10 mouse cellular contexts compared by ENCODE assay signal in genomic region chr6:82073011-82073410, GRCm38 (mm10). TPM values are rescaled to one million over a fixed set of nuclear protein-coding genes. Genes with fewer than 3 reads are reported as not detected.
DNase-seq lines count a peak whose midpoint lies in the region; ATAC-seq and TF ChIP-seq lines count a peak whose summit lies in the region.
"Had no signal": no experiment of that assay in that cellular context is flagged by ENCODE, and none has a peak within 500 bp of the region (broad histone marks: within the 10 kb centered on the region; RNA-seq: fewer than 3 reads in every experiment).

No protein-coding gene starts in this region.

- no peaks in the 10 kb centered on the region for H3K4me1 ChIP-seq in lung, postnatal 0 days (ENCODE audit: insufficient read depth, low read depth, low read length)
- no peaks in the 10 kb centered on the region for H3K4me1 ChIP-seq in cortical plate, adult 2 months (ENCODE audit: control insufficient read depth, insufficient read depth, low read length)
- no peaks in the 10 kb centered on the region for H3K4me1 ChIP-seq in stomach, embryonic 16.5 days (ENCODE audit: control insufficient read depth, insufficient read depth, low read length)
- peaks cover 2% of the 10 kb centered on the region; the same call in 1 of the 2 replicates for H3K4me1 ChIP-seq in midbrain, embryonic 16.5 days (ENCODE audit: control insufficient read depth, insufficient read depth, low read length)
- H3K4me1 ChIP-seq: forebrain, embryonic 12.5 days; limb, embryonic 12.5 days had no signal

- no peak overlapping the region for H3K9ac ChIP-seq in lung, postnatal 0 days (replicated peaks; ENCODE audit: low read depth)
- no peak overlapping the region for H3K9ac ChIP-seq in stomach, embryonic 16.5 days (ENCODE audit: low read length)
- no peak overlapping the region for H3K9ac ChIP-seq in midbrain, embryonic 16.5 days (ENCODE audit: low read depth, low read length)
- H3K9ac ChIP-seq: forebrain, embryonic 12.5 days; limb, embryonic 12.5 days had no signal

- H3K27ac ChIP-seq in lung, postnatal 0 days (ENCODE audit: low read length): no peak overlapping the region
- H3K27ac ChIP-seq in cortical plate, adult 2 months (ENCODE audit: insufficient read depth, low read length): peak overlapping the region; percentile 47; the same call in 1 of the 2 replicates
- H3K27ac ChIP-seq in stomach, embryonic 16.5 days (ENCODE audit: low read length): no peak overlapping the region
- no peak overlapping the region for H3K27ac ChIP-seq in midbrain, embryonic 16.5 days (ENCODE audit: low read length)
- H3K27ac ChIP-seq: forebrain, embryonic 12.5 days; limb, embryonic 12.5 days had no signal

- H3K27me3 ChIP-seq in lung, postnatal 0 days (replicated peaks; ENCODE audit: insufficient read depth, low read length): no peaks in the 10 kb centered on the region
- H3K27me3 ChIP-seq in stomach, embryonic 16.5 days (ENCODE audit: control insufficient read depth, insufficient read depth, low read length): no peaks in the 10 kb centered on the region
- H3K27me3 ChIP-seq in midbrain, embryonic 16.5 days (ENCODE audit: control insufficient read depth, insufficient read depth, low read depth, low read length): no peaks in the 10 kb centered on the region; the same call in 1 of the 2 replicates
- H3K27me3 ChIP-seq: forebrain, embryonic 12.5 days; limb, embryonic 12.5 days had no signal

- no peaks in the 10 kb centered on the region for H3K9me3 ChIP-seq in lung, postnatal 0 days (ENCODE audit: low read length)
- H3K9me3 ChIP-seq in stomach, embryonic 16.5 days (replicated peaks; ENCODE audit: control insufficient read depth, low read length): no peaks in the 10 kb centered on the region; the same call in 1 of the 2 replicates
- H3K9me3 ChIP-seq in midbrain, embryonic 16.5 days (replicated peaks; ENCODE audit: control insufficient read depth, low read length, poor library complexity, severe bottlenecking): no peaks in the 10 kb centered on the region
- H3K9me3 ChIP-seq: forebrain, embryonic 12.5 days; limb, embryonic 12.5 days had no signal

- ATAC-seq in lung, postnatal 0 days: no peak
- ATAC-seq in stomach, embryonic 16.5 days (ENCODE audit: insufficient read depth, low FRiP score): peak; percentile 69
- no peak for ATAC-seq in midbrain, embryonic 16.5 days

- 83% methylated on average over 2 of the region's 2 CpGs for WGBS in lung, postnatal 0 days
- WGBS in stomach, embryonic 16.5 days: 79% methylated on average over 2 of the region's 2 CpGs
- WGBS in midbrain, embryonic 16.5 days: 93% methylated on average over 2 of the region's 2 CpGs

- TF ChIP-seq POLR2A in cortical plate, adult 2 months (IDR thresholded peaks at IDR 0.05; ENCODE audit: extremely low read depth, insufficient read depth, low read length): no peak

- peak; percentile 51 for DNase-seq in lung, postnatal 14 days
- DNase-seq in lung, postnatal 0 days (ENCODE audit: low spot score): no peak
- DNase-seq in layer of hippocampus, postnatal 14 days (ENCODE audit: low spot score in 2 of 2): peak; percentile 14 to 65
- no peak for DNase-seq in thymus, postnatal 36 days
- DNase-seq in urinary bladder, adult 18-20 months (ENCODE audit: low spot score in 2 of 2): no peak

- no peaks in the 10 kb centered on the region for H3K36me3 ChIP-seq in lung, postnatal 0 days (ENCODE audit: insufficient read depth, low read length)
- peaks cover 4% of the 10 kb centered on the region; the same call in 1 of the 2 replicates for H3K36me3 ChIP-seq in stomach, embryonic 16.5 days (ENCODE audit: control insufficient read depth, insufficient read depth, low read length)
- no peaks in the 10 kb centered on the region for H3K36me3 ChIP-seq in midbrain, embryonic 16.5 days (ENCODE audit: control insufficient read depth, insufficient read depth, low read length)
- H3K36me3 ChIP-seq: forebrain, embryonic 12.5 days had no signal

- no peak for TF ChIP-seq EP300 in lung, postnatal 0 days (IDR thresholded peaks at IDR 0.05)

- no peak overlapping the region for H3K4me2 ChIP-seq in lung, postnatal 0 days (replicated peaks; ENCODE audit: low read depth, low read length)
- no peak overlapping the region for H3K4me2 ChIP-seq in stomach, embryonic 16.5 days (ENCODE audit: low read depth, low read length)
- no peak overlapping the region for H3K4me2 ChIP-seq in midbrain, embryonic 16.5 days (ENCODE audit: low read length)
- H3K4me2 ChIP-seq: forebrain, embryonic 12.5 days; limb, embryonic 12.5 days had no signal

- H3K4me3 ChIP-seq in lung, postnatal 0 days (ENCODE audit: low read depth, low read length): no peak overlapping the region
- H3K4me3 ChIP-seq in cortical plate, adult 2 months (ENCODE audit: insufficient read depth, low read length): no peak overlapping the region
- no peak overlapping the region for H3K4me3 ChIP-seq in stomach, embryonic 16.5 days (replicated peaks; ENCODE audit: low read length)
- H3K4me3 ChIP-seq in midbrain, embryonic 16.5 days (ENCODE audit: low read depth, low read length): no peak overlapping the region
- H3K4me3 ChIP-seq: forebrain, embryonic 12.5 days; limb, embryonic 12.5 days had no signal

- TF ChIP-seq CTCF in lung, postnatal 0 days (IDR thresholded peaks at IDR 0.05): no peak
- no peak for TF ChIP-seq CTCF in cortical plate, adult 2 months (IDR thresholded peaks at IDR 0.05; ENCODE audit: extremely low read depth, insufficient read depth, low read length)

RNA-seq across cellular contexts. Expression of gene Eva1a, which starts 32.2 kb away (rescaled TPM):
- polyA plus RNA-seq in lung, postnatal 0 days (2015; fragmentation: Nextera tagmentation; extraction: Ambion mirVana): 29.5 and 32.0 TPM in 2 replicates
- polyA plus RNA-seq in cortical plate, adult 2 months (2012; rRNA removed): 17.1 and 17.3 TPM in 2 replicates
- 10 to 100 TPM; 16.2 to 17.9 TPM for total RNA-seq in layer of hippocampus, postnatal 14 days (2021)
- 16.1 and 17.6 TPM in 2 replicates for polyA plus RNA-seq in stomach, embryonic 16.5 days (2015; fragmentation: Nextera tagmentation; extraction: Ambion mirVana)
- 0.63 and 0.81 TPM in 2 replicates for polyA plus RNA-seq in midbrain, embryonic 16.5 days (2015; fragmentation: Nextera tagmentation; extraction: Ambion mirVana)

Comparison
In these comparisons a context has a peak if more than half of its experiments do, and no peak if none do; other contexts are left out.
1. DNase-seq: peak in lung, postnatal 14 days (single experiment) and layer of hippocampus, postnatal 14 days (2 of 2); none in lung, postnatal 0 days (single experiment), thymus, postnatal 36 days (0 of 2) and urinary bladder, adult 18-20 months (0 of 2).